Mouse (Mus musculus): ENCODE data around the gene Habp4. TPM values are rescaled to one million over a fixed set of nuclear protein-coding genes. Genes with fewer than 3 reads are reported as not detected.
A peak's percentile ranks its signal among the peaks of the same experiment; 100 is the strongest.

Gene Habp4
- 2.5 and 4.8 TPM in 2 replicates for total RNA-seq (2017)

DNA sequence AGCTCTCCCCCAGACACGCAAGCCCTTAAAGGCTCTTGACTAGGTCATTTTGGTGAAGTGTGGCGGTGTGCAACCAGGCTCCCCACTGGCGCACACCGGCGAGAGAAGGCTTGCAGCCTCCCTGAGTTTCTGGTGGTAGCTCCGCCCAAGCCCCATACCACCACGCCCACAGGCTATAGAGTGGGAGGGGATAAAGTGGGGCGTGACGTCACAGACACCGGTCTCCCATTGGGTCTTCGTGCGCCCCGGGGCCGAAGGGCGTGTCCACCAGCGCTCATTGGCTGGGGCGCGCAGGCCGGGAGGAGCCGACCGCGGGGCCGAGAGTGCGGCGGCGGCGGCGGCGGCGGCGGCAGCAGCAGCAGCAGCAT lies at the start of gene Habp4:
Habp4 (plus strand) TSS at position 277 of the 368 bp plus-strand sequence.
- peak; percentile 99 for ATAC-seq (replicated peaks in 1 of 2; ENCODE audit: insufficient read depth in 1 of 2, low FRiP score in 2 of 2, low TSS enrichment in 1 of 2, low read depth in 1 of 2, poor library complexity in 2 of 2, severe bottlenecking in 2 of 2)

DNA sequence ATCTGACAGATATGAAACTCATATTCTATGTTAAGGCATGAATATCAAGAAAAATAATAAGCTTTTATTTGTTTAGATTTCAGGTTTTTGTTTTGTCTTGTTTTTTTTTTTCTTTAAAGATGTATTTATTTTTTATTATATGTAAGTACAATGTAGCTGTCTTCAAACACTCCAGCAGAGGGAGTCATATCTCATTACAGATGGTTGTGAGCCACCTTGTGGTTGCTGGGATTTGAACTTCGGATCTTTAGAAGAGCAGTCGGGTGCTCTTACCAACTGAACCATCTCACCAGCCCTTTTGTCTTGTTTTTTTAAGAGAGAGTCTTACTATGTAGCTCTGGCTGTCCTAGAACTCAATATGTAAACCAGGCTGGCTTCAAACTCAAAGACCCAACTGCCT lies 44.2 kb upstream of the Habp4 start:
- no peak for ATAC-seq (replicated peaks in 1 of 2; ENCODE audit: insufficient read depth in 1 of 2, low FRiP score in 2 of 2, low TSS enrichment in 1 of 2, low read depth in 1 of 2, poor library complexity in 2 of 2, severe bottlenecking in 2 of 2)

DNA sequence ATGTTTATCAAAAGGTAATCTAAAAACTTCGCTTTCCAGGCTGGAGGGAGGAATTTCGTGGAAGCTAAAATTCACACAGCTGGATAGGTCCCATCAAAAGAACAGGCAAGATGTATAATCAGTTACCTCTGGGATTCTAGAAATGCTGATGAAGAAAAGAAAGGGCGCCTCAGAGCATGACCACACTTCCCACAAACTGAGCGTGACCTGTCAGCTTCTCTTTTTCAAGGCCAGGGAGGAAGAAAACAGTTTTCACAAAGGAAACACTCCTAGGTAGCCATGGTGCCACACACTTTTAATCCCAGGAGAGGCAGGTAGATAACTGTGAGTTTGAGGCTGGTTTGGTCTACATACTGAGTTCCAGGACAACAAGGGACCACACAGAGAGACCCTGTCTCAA lies 40.9 kb upstream of the Habp4 start:
- peak; percentile 76 to 89 for ATAC-seq (replicated peaks in 1 of 2; ENCODE audit: insufficient read depth in 1 of 2, low FRiP score in 2 of 2, low TSS enrichment in 1 of 2, low read depth in 1 of 2, poor library complexity in 2 of 2, severe bottlenecking in 2 of 2)

DNA sequence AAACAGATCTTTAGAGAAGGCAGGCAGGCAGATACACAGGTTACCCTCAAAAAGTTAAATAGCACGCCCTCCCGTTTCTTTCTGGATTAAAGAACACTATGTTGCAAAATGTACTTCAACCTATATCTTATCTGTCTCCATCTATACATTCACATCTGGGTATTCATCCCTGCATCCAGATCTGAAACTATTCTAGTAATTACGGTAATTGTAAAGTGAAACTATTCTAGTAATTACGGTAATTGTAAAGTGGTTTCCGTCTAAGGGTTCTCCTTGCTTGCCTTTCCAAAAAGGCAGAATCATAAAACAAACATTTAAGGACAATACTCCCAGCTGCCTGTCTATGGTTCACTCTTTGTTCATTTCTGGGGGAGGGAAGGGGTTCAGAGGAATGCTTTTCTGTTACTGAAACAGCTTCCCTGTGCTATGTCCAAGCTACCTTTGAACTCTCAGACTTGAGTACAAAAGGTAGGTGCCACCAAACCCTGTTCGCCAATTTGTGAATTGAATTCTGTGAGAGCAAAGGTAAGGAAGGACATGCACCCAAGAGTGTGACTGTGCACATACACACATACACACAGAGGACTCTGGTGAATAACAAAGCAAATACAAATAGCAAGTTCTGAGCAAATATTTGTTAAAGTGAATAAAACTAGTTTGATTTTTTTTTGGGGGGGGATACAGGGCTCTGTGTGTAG lies 38.0 kb upstream of the Habp4 start:
- ATAC-seq (replicated peaks in 1 of 2; ENCODE audit: insufficient read depth in 1 of 2, low FRiP score in 2 of 2, low TSS enrichment in 1 of 2, low read depth in 1 of 2, poor library complexity in 2 of 2, severe bottlenecking in 2 of 2): no peak

DNA sequence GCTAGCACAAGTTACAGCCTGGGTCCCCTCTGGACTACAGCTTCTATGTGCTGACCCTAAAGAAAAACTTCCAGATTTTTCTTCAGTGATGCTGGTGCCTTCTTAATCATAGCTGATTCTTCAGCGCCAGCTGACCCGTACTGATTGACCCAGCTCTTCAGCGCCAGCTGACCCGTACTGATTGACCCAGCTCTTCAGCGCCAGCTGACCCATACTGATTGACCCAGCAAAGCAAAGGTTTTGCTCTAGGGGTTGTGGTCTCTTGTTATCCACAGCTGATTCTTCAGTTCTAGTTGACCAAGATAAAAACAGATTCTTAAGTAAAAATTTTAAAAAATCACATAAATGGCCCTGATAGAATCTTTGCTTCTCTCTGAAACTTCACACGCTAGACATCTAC lies 36.7 kb upstream of the Habp4 start:
- no peak for ATAC-seq (replicated peaks in 1 of 2; ENCODE audit: insufficient read depth in 1 of 2, low FRiP score in 2 of 2, low TSS enrichment in 1 of 2, low read depth in 1 of 2, poor library complexity in 2 of 2, severe bottlenecking in 2 of 2)

DNA sequence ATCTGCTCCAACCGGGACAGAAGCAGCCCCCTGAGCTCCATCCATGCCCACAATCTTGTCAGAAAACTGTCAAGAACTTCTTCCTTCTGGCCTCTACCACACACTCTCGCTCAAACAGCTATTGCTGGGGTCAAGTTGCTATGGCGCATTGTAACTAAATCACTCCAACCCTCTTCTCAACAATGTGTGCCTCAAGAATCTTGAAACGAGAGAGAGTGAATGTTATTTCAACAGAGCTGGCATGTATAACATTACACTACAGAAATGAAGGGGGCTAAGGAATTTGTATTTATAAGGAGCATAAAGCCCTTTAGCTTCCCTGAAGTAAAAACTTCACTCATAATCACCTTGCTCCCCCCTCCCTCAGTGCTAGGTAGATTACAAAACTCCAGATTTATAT lies 35.3 kb upstream of the Habp4 start:
- no peak for ATAC-seq (replicated peaks in 1 of 2; ENCODE audit: insufficient read depth in 1 of 2, low FRiP score in 2 of 2, low TSS enrichment in 1 of 2, low read depth in 1 of 2, poor library complexity in 2 of 2, severe bottlenecking in 2 of 2)

DNA sequence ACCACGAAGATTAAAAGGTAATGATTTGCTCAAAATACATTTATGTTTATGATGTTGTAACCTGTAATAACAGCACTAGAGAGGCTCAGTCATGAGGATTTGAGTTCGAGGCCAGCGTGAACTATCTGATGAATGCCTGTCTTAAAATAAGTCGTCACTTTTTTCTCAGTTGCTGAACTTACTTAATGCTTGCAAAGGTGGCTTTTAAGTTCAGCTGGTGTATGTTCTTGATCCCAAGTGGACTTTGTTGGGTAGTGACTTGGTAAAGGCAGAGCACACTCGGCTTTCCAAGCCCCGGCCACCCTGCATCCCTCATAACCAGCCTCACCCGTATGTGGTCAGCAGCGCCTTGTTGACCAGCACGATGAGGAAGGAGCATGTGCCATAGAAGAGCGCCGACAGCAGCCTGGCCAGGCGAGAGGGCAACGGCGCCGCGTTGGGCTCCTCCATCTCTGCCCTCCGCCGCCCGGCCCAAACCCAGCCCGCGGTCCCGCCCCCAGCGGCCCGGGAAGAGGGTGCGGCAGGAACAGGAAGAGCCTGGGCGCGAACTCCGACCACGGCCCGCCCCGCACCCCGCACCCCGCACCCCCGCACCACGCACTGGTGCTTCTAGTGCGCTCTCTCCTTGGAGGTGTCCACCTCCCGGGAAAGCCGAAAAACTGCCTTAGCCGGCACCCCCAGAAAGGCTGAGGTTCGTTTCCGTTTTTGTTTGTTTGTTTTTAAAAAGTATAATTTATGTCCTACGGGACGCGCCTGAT lies 32.6 kb upstream of the Habp4 start, which contains the start of gene Slc35d2:
Slc35d2 (minus strand) TSS at position 511 of the 758 bp plus-strand sequence.
- ATAC-seq (replicated peaks in 1 of 2; ENCODE audit: insufficient read depth in 1 of 2, low FRiP score in 2 of 2, low TSS enrichment in 1 of 2, low read depth in 1 of 2, poor library complexity in 2 of 2, severe bottlenecking in 2 of 2): peak; percentile 83 to 86

DNA sequence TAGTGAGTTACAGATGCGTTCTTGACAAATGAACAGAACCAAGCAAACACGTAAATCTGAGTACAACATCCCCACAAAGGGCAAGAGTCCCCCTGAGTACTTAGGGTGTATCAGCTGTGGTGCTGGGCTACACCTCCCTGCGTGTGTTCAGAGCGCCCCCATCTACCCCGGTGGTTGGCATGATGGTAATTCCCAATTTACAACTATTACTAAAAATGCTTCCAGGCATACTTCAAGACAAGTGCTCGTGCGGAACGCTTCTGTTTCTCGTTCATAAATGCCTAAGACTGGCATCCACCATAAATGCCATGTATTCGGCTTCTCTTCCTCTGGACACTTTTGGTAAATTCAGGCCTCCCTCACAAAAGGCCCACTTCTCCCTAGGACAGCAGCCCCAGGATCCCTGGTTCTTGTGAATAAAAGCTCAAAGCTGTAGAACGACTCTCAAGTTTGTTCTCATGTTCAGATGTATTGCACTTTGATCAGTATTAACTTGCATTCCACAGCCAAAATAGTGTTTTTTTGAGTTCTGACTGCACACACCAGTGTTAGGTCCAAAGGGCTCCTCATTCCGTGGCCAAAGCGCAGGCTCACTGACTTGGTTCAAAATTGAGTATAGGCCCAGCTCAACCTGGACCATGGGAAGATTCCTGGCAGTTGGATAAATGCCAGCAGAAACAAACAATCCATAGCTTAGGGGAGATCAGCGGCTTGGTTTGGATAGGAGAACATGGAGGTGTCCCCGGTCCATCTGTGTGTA lies 31.8 kb upstream of the Habp4 start:
- ATAC-seq (replicated peaks in 1 of 2; ENCODE audit: insufficient read depth in 1 of 2, low FRiP score in 2 of 2, low TSS enrichment in 1 of 2, low read depth in 1 of 2, poor library complexity in 2 of 2, severe bottlenecking in 2 of 2): peak; percentile 75 to 85

DNA sequence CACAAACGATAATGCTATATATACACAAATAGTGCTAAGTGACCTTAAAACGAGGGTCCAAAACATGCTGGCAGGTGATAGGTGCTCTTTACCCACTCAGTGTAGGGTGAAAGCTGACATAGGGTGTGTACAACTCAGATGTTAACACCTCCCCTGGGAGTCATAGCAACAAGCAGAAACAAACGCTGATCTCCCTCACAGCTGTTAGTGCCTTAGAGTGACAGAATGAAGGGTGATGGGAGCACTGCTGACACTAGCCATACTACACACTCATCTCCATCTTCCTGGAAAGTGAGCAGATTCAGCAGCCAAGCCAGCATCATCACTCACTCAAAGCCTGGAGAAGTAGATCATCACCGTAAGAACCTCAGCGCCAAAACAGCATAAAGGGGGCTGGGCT lies 11.5 kb upstream of the Habp4 start:
- ATAC-seq (replicated peaks in 1 of 2; ENCODE audit: insufficient read depth in 1 of 2, low FRiP score in 2 of 2, low TSS enrichment in 1 of 2, low read depth in 1 of 2, poor library complexity in 2 of 2, severe bottlenecking in 2 of 2): no peak

DNA sequence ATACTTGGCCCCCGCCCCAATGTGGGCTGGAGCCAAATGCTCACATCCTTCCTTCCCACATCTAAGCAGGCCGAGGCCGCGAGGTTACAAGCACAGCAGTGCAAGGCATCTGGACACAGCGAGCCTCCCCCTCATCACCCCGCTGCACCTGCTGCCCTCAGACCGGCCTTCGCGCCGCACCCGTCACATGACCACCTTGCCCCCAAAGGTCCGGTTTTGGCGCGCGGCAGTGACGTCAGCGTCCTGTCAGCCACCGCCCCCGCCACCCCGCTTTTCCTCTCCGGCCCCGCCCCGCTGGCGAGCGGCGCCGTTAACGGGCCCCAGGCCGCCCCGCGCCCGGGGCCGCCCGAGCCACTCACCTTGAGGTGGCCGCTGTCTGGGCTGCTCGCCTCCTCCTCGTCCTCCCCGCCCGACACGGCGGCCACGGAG lies 9.4 kb upstream of the Habp4 start:
- ATAC-seq (replicated peaks in 1 of 2; ENCODE audit: insufficient read depth in 1 of 2, low FRiP score in 2 of 2, low TSS enrichment in 1 of 2, low read depth in 1 of 2, poor library complexity in 2 of 2, severe bottlenecking in 2 of 2): peak; percentile 9 to 25; a peak in 3 of 4 replicates

DNA sequence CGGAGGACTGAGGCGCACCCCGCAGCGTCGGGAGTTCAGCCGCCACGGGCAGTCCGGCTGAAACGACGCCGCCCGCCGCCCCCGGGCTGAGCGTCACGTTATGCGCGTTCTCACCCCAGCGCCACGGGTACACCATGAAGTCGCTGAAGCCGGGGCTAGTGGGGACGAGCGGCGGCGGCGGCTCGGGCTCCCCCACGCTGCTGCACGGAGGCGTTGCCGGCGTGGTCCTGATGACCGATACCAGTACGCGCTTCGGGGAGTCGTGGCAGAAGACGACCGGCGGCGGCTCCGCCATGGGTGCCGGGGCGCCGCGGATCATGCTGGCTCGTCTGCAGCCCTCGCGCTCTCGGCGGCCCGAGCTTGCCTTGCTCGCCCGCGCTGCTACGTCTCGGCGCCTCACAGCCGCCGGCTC lies 8.9 kb upstream of the Habp4 start:
- no peak for ATAC-seq (replicated peaks in 1 of 2; ENCODE audit: insufficient read depth in 1 of 2, low FRiP score in 2 of 2, low TSS enrichment in 1 of 2, low read depth in 1 of 2, poor library complexity in 2 of 2, severe bottlenecking in 2 of 2)

DNA sequence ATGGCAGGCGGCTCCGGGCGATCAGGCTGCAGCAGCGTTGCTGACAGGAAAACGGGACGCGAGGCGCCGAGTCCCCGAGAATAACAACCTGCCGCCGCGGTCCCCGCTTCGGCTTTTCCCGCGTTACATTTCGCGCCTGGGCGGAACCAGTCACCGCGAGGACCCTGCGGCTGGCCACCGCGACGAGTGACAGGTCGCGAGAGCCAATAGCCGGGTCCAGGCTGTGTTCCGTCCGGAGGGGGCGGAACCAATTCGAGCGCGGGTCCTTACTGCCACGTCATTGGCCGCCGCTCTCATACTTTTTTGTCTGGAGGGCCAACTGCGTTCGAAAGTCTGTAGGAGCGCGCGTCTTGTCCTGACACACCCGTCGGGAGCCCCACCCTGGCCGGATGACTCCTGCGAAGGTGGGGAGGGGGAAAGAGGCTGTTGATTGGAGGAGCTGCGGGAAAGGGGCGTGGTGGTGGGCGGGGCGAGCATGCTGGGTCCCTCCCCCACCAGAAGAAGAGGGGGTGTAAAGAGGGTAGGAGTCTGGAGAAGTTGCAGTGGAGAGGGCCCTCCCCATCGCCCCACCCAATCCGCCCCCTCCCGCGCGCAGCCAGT lies 8.4 kb upstream of the Habp4 start, which contains the start of gene Zfp367:
Zfp367 (minus strand) TSS at position 120 of the 600 bp plus-strand sequence.
- ATAC-seq (replicated peaks in 1 of 2; ENCODE audit: insufficient read depth in 1 of 2, low FRiP score in 2 of 2, low TSS enrichment in 1 of 2, low read depth in 1 of 2, poor library complexity in 2 of 2, severe bottlenecking in 2 of 2): peak; percentile 93 to 94

DNA sequence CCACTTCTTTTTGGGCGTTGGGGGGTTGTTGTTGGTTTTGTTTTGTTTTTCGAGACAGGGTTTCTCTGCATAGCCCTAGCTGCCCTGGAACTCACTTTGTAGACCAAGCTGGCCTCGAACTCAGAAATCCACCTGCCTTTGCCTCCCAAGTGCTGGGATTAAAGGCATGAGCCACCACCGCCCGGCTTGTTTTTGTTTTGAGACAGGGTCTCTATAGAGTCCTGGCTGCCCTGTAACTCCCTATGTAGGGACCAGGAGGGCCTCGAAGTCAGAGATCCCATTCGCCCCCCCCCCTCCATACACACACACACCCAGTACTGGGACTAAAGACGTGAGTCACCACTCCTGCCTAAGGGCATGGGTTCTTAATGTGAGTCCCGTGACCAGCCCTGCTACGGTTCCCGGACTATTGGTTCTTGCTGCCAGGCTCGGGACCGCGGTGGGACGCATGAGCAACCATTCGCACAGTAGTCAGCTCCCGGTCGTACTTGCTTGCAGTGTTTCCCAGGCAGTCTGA lies 7.8 kb upstream of the Habp4 start:
- ATAC-seq (replicated peaks in 1 of 2; ENCODE audit: insufficient read depth in 1 of 2, low FRiP score in 2 of 2, low TSS enrichment in 1 of 2, low read depth in 1 of 2, poor library complexity in 2 of 2, severe bottlenecking in 2 of 2): no peak

DNA sequence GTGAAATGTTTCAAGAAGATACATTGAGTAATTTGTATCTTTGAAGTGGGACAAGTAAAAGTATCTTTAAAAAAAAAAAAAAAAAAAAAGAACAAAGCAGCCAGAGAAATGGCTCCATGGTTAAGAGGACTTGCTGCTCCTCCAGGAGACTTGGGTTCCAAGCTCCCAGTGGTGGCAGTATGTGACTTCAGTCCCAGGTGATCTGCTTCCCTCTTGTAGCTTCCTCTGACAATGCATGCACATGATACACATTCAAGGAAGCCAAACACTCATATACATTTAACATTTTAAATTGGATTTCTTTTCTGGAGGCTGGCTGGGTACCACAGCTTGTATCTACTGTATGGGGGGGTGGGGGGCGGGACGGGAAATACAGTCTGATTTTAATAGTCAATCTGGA lies 7.0 kb upstream of the Habp4 start:
- no peak for ATAC-seq (replicated peaks in 1 of 2; ENCODE audit: insufficient read depth in 1 of 2, low FRiP score in 2 of 2, low TSS enrichment in 1 of 2, low read depth in 1 of 2, poor library complexity in 2 of 2, severe bottlenecking in 2 of 2)

DNA sequence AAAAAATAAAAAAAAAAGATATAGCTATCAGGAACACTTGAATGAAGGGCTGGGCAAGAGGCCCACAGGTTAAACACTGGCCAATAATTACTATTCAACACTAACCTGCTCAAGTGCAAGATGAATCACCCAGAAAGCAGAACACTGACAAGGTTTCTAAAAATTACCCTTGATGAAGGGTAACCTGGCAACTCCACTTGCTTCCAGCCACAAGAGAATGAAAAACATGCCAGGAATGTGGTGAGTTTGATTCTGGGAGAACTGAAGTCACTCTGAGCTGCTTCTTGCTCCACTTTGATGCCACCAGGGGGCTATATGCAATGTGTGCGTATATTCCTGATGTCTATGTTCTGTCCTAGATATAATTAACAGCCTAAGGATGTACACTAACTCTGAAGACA lies 6.5 kb upstream of the Habp4 start:
- ATAC-seq (replicated peaks in 1 of 2; ENCODE audit: insufficient read depth in 1 of 2, low FRiP score in 2 of 2, low TSS enrichment in 1 of 2, low read depth in 1 of 2, poor library complexity in 2 of 2, severe bottlenecking in 2 of 2): no peak

DNA sequence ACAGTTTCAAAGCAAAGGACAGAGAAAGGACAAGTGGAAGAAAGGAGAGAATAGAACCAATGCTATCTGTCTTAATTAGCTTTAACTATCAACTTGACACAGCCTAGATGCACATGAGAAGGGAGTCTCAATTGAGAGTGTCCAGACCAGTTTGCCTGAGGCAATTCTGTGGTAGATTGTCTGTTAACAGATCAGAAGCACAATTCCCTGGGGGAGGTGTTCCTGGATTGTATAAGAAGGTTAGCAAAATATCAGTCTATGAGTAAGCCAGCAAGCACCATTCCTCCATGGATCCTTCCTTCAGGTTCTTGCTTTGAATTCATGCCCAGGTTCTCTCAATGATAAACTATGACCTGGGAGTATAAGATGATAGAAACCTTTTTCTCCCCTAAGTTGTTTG lies 4.7 kb upstream of the Habp4 start:
- ATAC-seq (replicated peaks in 1 of 2; ENCODE audit: insufficient read depth in 1 of 2, low FRiP score in 2 of 2, low TSS enrichment in 1 of 2, low read depth in 1 of 2, poor library complexity in 2 of 2, severe bottlenecking in 2 of 2): no peak

DNA sequence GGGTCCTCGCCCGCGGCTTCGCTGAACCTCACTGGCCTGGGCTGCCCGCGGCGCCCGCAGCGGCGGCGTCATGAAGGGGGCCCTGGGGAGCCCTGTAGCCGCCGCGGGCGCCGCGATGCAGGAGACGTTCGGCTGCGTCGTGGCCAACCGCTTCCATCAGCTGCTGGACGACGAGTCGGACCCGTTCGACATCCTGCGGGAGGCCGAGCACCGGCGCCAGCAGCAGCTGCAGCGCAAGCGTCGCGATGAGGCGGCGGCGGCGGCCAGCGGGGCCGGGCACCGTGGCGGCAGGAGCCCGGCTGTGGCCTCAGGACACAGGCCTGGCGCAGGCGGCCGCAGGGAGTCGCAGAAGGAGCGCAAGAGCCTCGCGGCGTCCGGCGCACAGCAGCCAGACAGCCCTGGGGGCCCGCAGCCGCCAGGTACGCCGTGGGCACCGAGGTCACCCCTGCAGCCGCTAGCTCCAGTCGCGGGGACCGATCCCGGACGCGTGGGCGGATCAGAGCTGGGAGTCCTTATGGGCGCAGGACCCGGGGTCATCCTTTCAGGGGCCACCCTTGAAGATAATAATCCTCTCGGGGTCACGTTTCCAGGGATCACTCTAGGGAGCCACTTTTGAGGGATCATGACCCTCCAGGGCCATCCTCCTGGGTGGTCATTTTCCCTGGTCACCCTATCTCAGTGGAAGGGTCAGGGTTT lies 440 bp downstream of the Habp4 start:
- no peak for ATAC-seq (replicated peaks in 1 of 2; ENCODE audit: insufficient read depth in 1 of 2, low FRiP score in 2 of 2, low TSS enrichment in 1 of 2, low read depth in 1 of 2, poor library complexity in 2 of 2, severe bottlenecking in 2 of 2)

All from hematopoietic stem cell, adult 5-6 weeks (primary cell).